Mouse (Mus musculus) adrenal gland, adult 8-10 months (tissue): Measurements from ENCODE around the gene Sdr39u1. TPM values are rescaled to one million over a fixed set of nuclear protein-coding genes. Genes with fewer than 3 reads are reported as not detected.

Experiments
- DNase-seq: peaks from one replicate; pipeline ENCODE4 v3.0.0; 2022
- total RNA-seq, 4 experiments: library from RNA; stranded (reverse); gene quantifications; 2 replicates each; pipeline ENCODE4 v1.2.4; 2022

Gene Sdr39u1
- total RNA-seq, 4 experiments from 2014 or later = 65.6 to 78.4 (median 73.2) TPM

GRCm38 (mm10) chr14:55854406-55855100 lies 45.5 kb downstream of the Sdr39u1 start:
- no peak for DNase-seq

GRCm38 (mm10) chr14:55853621-55854285 lies 46.3 kb downstream of the Sdr39u1 start, which contains the start of gene Nynrin:
Gene Nynrin (plus strand): TSS chr14:55854010.
- DNase-seq = no peak

GRCm38 (mm10) chr14:55852646-55853551 lies 47.2 kb downstream of the Sdr39u1 start:
- DNase-seq = no peak

DNA sequence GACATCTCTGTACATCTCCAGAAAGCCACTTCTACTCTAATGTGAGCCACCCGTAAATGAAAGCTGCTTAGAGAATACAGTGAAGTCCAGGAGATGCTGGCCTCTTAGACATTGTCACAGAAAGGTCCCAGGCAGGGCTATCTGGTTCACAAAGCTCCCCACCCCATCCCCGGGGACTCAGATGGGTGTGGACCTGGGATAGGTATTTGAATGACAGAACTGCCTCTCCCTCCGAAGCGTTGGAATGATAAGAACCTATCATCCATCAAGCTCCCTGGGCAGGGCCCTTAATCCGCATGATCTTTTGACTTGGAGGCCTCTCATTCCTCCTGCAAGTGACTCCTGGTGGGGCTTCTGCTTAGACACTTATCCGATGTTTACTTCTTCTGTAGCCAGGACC lies 49.2 kb downstream of the Sdr39u1 start:
- DNase-seq = no peak

Other genes with a start within 250 kb of the Sdr39u1 start
- 10 to 100 TPM; 59.0 to 65.8 (median 62.3) TPM for gene Mdp1, start 239.8 kb downstream of the Sdr39u1 start, total RNA-seq
- 10 to 100 TPM; 26.3 to 36.5 (median 32.8) TPM for gene Gmpr2, start 228.4 kb downstream of the Sdr39u1 start, total RNA-seq
- gene Nedd8, start 228.2 kb downstream of the Sdr39u1 start, total RNA-seq = 100 to 1,000 TPM; 299 to 385 (median 359) TPM
- 10 to 100 TPM; 25.5 to 44.5 (median 34.2) TPM for gene Tinf2, start 218.5 kb downstream of the Sdr39u1 start, total RNA-seq
- under 1 TPM; 0.17 to 0.46 (median 0.30) TPM for gene Tgm1, start 186.4 kb downstream of the Sdr39u1 start, total RNA-seq
- gene Rabggta, start 178.0 kb downstream of the Sdr39u1 start, total RNA-seq = 10 to 100 TPM; 20.2 to 31.5 (median 26.1) TPM
- gene Dhrs1, start 154.6 kb downstream of the Sdr39u1 start, total RNA-seq = 10 to 100 TPM; 67.5 to 76.9 (median 71.0) TPM
- gene Nop9, start 154.6 kb downstream of the Sdr39u1 start, total RNA-seq = 10 to 100 TPM; 17.7 to 20.5 (median 19.1) TPM
- gene Cideb, start 141.8 kb downstream of the Sdr39u1 start, total RNA-seq = under 1 TPM in 2 of 4 experiments, not detected in 2; 0.31 to 0.49 TPM
- gene Ltb4r2, start 138.9 kb downstream of the Sdr39u1 start, total RNA-seq = under 1 TPM in 1 of 4 experiments, not detected in 3; 0.17 TPM
- under 1 TPM; 0.31 to 0.75 (median 0.43) TPM for gene Ltb4r1, start 134.3 kb downstream of the Sdr39u1 start, total RNA-seq
- gene Adcy4, start 116.2 kb downstream of the Sdr39u1 start, total RNA-seq = 1 to 10 TPM; 5.2 to 9.1 (median 7.8) TPM
- 1 to 10 TPM; 3.0 to 6.2 (median 5.8) TPM for gene Ripk3, start 111.4 kb downstream of the Sdr39u1 start, total RNA-seq
- 10 to 100 TPM; 23.3 to 45.1 (median 31.1) TPM for gene Nfatc4, start 77.1 kb downstream of the Sdr39u1 start, total RNA-seq
- gene Nynrin, start 46.3 kb downstream of the Sdr39u1 start, total RNA-seq = 10 to 100 TPM; 14.3 to 23.2 (median 17.2) TPM
- gene Cbln3, start 15.9 kb downstream of the Sdr39u1 start, total RNA-seq = under 1 TPM in 3 of 4 experiments, not detected in 1; 0.05 to 0.22 (median 0.06) TPM
- gene Khnyn, start 15.3 kb downstream of the Sdr39u1 start, total RNA-seq = 10 to 100 TPM; 19.1 to 27.2 (median 25.1) TPM
- gene Cma1, start 44.4 kb upstream of the Sdr39u1 start, total RNA-seq = 1 to 10 TPM in 3 of 4 experiments, under 1 TPM in 1; 0.99 to 3.0 (median 1.8) TPM
- gene Cma2, start 50.7 kb upstream of the Sdr39u1 start, total RNA-seq = under 1 TPM in 1 of 4 experiments, not detected in 3; 0.48 TPM
- gene Mcpt1, start 117.7 kb upstream of the Sdr39u1 start, total RNA-seq = not detected
- not detected for gene Mcpt9, start 130.2 kb upstream of the Sdr39u1 start, total RNA-seq
- gene Mcpt2, start 141.7 kb upstream of the Sdr39u1 start, total RNA-seq = not detected
- 1 to 10 TPM in 3 of 4 experiments, under 1 TPM in 1; 0.74 to 3.0 (median 1.8) TPM for gene Mcpt4, start 162.0 kb upstream of the Sdr39u1 start, total RNA-seq
- not detected for gene Mcpt8, start 185.0 kb upstream of the Sdr39u1 start, total RNA-seq
- gene Ctsg, start 202.3 kb upstream of the Sdr39u1 start, total RNA-seq = not detected
- not detected for gene Gzme, start 220.3 kb upstream of the Sdr39u1 start, total RNA-seq
- not detected for gene Gzmd, start 232.3 kb upstream of the Sdr39u1 start, total RNA-seq